Mouse (Mus musculus): Measurements from ENCODE around the gene Lin52.

- TF ChIP-seq POLR2A (IDR thresholded peaks at IDR 0.05; ENCODE audit: control insufficient read depth, extremely low read depth, insufficient read depth, low read length, poor library complexity) (no peak), CTCF (IDR thresholded peaks at IDR 0.05; ENCODE audit: borderline replicate concordance, control insufficient read depth, extremely low read depth, insufficient read depth, low read length, poor library complexity) (no peak)
Measured at GRCm38 (mm10) chr12:84571466-84572340, 120.5 kb downstream of the Lin52 start.
